Mouse (Mus musculus) gastrocnemius, postnatal 10 days (tissue): Measurements from ENCODE around the gene Umad1. TPM values are rescaled to one million over a fixed set of nuclear protein-coding genes. Genes with fewer than 3 reads are reported as not detected.
A peak's percentile ranks its signal among the peaks of the same experiment; 100 is the strongest.

Experiments
- DNase-seq: peaks from one replicate; pipeline ENCODE4 v3.0.0; 2021; ENCODE audit warnings: mixed read lengths
- long read RNA-seq, 2 experiments: library from polyadenylated mRNA; stranded (forward); transcript quantifications; one replicate each; pipeline ENCODE4 v2.0.0; 2021
- total RNA-seq, 2 experiments: library from RNA; stranded (reverse); gene quantifications; 2 replicates each; pipeline ENCODE4 v1.2.3; 2021

Umad1 gene
- total RNA-seq: 10 to 100 TPM in 1 of 2 experiments, 1 to 10 TPM in 1; 9.3 to 11.3 TPM
- long read RNA-seq, experiment 1, transcript Umad1-204 (4 exons, 2,025 nt): major isoform, 12 of 14 reads
- long read RNA-seq, experiment 1, partial matches to known transcripts: 0 of 14 reads
- long read RNA-seq, experiment 1, other reads (novel, unspliced or antisense): 0 of 14 reads
- long read RNA-seq, experiment 2, transcript Umad1-204 (4 exons, 2,025 nt): major isoform, 16 of 16 reads
- long read RNA-seq, experiment 2, partial matches to known transcripts: 0 of 16 reads
- long read RNA-seq, experiment 2, other reads (novel, unspliced or antisense): 0 of 16 reads

DNA sequence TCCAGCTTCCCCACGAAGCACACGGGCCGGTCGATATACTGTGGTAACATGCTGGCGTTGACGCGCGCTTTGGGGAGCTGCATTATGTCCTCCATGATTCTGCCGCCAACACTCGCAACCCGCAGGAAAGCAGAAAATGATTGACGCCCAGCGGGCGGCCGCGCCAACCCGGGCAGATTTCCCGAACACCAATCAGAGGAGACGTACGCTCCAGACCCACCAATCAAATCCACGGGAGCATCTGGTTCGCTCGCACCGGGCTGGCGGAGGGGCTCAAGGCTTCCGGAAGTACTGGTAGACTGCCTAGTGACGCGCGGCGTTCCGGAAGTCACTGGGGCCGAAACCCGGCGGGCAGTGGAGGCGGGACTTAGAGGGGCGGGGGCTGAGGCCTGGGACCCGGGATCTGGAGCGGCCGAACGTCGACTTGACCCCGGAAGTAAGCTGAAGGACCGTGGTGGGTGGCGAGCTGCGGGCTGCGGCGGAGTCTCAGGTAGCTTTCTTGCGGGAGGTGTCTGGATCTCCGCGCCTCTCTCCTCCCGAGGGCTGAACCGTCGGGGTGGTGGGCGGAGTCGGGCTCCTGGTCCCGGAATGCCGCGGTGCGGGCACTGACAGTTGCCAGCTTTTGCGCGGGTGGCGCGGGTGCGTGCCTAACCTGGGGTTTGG, at the start of gene Umad1, which contains the start of the genes Rpa3 and Gm45062:
Umad1 (plus strand) TSS at position 285 of the 663 bp plus-strand sequence.
Rpa3 (minus strand) TSS at position 170 of the 663 bp plus-strand sequence.
Gm45062 (plus strand) TSS at position 447 of the 663 bp plus-strand sequence.
- peak; percentile 97 for DNase-seq

GRCm38 (mm10) chr6:8209866-8210186, 49.3 kb upstream of the Umad1 start:
- DNase-seq: no peak

- DNase-seq: no peak
These were observed 48.4 kb upstream of the Umad1 start for GRCm38 (mm10) chr6:8210661-8211060.

DNA sequence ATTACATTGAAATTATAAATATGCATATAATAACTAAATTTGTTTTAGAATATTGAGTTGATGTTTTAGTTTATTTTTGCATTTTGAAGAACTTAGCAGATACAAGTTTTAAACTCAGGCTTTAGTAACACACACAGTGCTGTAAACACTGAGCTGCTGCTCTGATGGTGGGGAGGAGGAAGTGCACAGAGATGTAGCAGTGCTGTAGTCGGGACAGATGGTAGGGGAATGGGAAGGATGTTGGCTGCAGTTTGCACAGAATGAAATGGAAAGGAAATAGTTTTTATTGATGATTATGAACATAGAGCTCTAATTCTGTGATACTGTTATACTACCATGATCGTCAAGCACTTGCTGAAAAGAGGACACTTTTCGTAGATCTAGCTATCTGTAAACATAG, 32.1 kb upstream of the Umad1 start:
- DNase-seq: no peak

GRCm38 (mm10) chr6:8228596-8228995, 30.5 kb upstream of the Umad1 start:
- DNase-seq: no peak

DNA sequence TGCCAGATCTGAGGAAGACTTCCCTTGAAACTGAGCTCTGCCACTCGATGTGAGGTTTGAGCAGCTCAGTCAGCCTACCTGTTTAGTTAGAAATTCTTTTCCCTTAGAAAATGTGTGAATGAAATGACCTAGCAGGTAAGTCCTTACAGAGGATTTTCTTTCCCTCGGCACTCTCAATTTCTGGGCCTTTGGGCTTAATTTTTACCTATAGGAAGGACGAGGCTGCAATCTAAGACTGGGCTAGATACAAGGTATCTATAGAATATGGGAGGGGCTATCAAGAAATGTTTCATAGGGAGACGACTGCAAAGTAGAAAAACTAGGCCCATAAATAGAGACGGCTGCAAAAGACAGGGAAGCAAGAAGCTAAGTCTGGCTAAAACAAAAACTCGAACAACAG, 772 bp upstream of the Umad1 start:
- no peak for DNase-seq

DNA sequence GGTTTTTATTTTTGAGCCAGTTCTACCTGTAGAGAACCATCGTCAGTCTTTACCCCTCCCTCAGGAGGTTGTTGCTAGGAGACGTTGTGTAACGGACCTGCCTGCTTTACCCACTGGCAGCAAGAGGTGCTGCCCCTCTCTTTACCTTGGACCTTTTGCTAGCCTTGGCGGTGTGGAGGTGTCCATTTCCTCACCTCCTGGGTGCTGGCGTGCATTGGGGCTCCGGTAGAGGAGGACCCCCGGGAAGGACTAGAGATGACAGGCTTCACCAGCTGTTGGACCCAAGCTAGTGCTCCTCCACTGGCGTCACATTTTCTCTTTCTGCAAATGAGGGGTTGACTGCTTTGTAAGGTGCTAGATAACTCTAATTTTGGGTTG, 568 bp downstream of the Umad1 start:
- no peak for DNase-seq

DNA sequence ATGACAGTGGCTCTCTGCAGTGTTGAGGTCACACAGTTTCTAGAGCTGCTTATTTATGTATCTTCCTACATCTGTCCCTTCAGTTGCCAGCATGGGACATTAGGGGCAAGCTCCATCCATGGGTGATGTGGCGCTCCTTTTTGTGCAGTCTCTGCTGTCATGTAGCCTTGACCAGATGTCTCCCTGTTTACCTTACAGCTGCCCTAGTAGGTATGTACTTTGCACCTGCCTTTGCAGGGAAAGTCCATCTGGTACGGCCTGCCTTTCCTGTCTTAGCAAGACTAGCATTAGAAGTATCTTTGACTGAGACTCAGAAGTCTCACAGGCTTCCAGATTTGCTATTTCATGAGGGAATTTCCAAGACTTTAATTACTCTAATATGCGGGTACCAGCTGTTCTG, 12.0 kb downstream of the Umad1 start:
- DNase-seq: no peak

- peak; percentile 50 for DNase-seq
These were observed 15.4 kb downstream of the Umad1 start for GRCm38 (mm10) chr6:8274387-8275054.

- peak; percentile 37 for DNase-seq
These were observed 16.0 kb downstream of the Umad1 start for GRCm38 (mm10) chr6:8275098-8275497.

DNA sequence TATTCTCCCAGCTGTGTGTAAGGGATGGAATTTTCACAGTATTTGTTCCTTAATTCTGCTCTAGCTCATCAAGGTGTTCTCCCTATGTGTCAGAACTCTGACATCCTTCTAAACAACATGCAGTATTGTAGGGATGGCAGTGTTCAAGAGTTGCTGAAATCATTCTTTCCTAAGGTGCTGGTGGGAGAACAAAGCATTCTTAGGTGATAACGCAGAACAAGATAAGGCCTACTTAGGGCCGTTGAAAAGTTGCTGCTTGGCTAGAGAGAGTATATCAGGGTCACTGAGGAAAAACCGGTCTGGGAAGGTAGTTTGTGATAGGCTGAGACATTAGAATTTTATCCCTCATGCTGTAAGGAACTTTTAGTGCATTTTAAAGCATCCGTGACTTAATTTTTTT, 17.3 kb downstream of the Umad1 start:
- no peak for DNase-seq

- no peak for DNase-seq
These were observed 19.4 kb downstream of the Umad1 start for GRCm38 (mm10) chr6:8278426-8279002.

DNA sequence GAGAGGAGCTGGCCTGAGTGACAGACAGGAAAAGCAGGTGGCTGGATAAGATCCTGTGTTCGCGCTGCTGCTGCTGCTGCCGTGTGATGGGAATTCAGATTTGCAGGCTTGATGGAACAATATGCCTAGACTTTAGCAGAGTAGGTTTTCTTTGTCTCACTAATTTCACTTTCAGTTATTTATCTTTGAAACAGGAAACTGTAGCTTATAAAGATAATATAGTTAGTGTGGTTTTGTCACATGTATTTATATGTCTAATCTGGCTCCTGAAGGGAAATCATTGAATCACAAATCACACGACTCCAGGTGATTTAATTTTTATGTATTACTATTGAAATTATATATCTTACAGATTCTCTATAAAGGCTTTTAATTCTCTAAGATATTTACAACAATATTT, 24.2 kb downstream of the Umad1 start:
- no peak for DNase-seq

DNA sequence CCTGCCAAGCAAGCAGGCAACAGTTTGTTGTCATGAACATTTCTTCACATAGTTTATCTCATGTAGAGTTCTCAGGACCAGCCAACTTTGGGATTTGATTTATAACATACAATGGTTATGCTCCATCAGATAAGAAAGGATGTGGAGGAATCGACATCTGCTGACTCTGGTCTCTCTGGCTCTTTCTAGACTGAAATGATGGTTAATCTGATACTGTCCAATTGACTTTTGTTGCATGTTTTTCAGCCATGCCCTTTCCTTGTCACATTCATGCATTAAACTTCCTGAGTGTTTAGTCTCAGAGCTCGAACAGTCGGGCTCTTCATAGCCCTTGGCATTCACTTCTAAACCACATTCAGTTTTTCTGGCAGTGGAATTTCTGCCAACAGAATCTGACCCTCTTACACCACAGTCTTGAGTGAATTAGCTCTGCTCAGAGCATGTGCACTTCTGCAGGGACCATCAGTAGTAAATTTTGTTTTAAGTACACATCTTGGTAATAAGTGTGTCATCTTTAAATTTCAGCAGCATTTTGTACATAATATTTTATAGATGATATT, 26.4 kb downstream of the Umad1 start:
- DNase-seq: no peak

GRCm38 (mm10) chr6:8286146-8286545, 27.1 kb downstream of the Umad1 start:
- no peak for DNase-seq

GRCm38 (mm10) chr6:8288755-8289580, 29.9 kb downstream of the Umad1 start:
- no peak for DNase-seq

DNA sequence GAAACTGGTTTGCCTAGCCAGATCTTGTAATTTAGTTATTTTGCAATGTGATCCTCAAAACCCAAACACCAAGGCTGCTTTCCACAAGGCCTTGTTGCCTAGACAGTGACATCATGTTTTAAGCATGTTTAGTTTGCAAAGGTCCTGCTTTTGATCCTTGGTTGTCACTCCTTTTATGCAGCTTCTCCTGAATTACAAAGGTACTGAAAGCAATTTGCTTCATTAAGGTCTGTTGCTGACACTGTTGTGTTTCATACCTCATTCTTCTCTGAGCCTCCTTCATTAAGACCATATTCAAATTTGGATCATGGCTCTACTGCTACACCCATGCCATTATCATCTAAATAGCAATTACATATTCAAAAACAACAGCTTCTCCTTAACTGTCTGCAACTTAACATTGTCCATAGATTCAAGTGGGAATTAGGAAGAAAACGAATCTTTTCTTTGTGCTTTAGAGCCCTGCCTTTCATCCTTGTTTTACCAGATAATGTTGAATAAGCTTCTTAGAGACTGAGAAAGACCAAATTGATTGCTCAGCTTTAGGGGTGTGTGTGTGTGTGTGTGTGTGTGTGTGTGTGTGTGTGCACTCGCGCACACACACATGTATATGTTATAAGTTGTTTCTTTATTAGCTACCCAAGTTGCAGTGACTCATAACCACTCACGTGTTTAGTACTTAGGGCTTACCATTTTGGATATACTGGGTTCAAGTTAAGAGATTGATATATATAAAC, 35.1 kb downstream of the Umad1 start:
- no peak for DNase-seq

- DNase-seq: no peak
These were observed 40.2 kb downstream of the Umad1 start for GRCm38 (mm10) chr6:8299066-8299863.

DNA sequence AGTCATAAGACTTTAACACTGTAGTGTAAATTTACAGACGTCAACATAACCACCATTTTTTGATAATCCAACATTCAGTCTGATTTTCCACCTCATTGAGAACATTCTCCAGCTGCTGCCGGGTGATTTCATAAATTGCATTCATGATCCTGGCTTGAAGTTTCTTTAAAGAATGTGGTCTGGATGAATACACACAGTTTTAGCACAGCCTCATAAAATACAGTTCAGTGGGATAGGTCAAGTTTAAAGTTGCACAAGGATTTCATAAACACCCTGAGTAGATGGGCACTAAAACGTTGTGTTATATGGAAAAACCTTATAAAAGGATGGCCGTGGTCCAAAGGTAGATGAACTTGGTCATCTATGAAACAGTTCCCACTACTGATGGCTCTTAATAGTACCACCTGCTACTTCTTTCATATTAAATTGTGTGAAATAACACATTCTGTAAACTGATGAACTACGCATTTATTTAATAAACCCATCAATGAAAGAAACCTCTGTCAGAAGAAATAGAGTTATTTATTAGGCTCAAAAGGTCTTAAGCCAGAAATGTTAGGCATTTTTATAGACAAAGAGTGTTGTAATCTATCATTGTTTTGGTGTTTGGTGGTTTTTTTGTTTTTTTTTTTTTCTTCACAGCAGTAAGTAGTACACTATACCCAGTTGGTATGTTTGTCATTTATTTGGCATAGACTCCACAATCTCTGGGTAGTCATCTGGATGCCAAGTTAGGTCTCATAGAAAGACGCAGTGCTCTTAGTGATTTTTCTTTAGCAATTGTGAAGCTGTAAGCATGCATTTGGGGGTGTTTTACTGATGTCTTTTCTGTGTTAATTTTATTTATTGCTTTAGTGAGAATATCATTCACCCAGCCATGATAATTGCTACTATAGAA, 49.0 kb downstream of the Umad1 start:
- no peak for DNase-seq
